Mouse (Mus musculus) heart, postnatal 14 days (tissue): ENCODE results near the gene Rsbn1l. TPM values are rescaled to one million over a fixed set of nuclear protein-coding genes. Genes with fewer than 3 reads are reported as not detected.
"Not testable (repeated sequence)": the region's sequence is repeated elsewhere in the genome, so short reads cannot be mapped to it uniquely, and the experiment has no call there.

ENCODE experiments used
- DNase-seq, 2 experiments: peaks; one replicate each; pipeline ENCODE4 v3.0.0; 2021 to 2022
- intact Hi-C: fragments of 180-260 bp; cut with DNase I; formaldehyde crosslinking; loops from one replicate; pipeline ENCODE4 v1.15.1; 2025
- total RNA-seq, 2 experiments: library from RNA; stranded (reverse); gene quantifications; 2 replicates each; pipeline ENCODE4 v1.2.3; 2021

Rsbn1l gene
- total RNA-seq, 2 experiments from 2014 or later = 14.2 to 16.3 TPM

DNA sequence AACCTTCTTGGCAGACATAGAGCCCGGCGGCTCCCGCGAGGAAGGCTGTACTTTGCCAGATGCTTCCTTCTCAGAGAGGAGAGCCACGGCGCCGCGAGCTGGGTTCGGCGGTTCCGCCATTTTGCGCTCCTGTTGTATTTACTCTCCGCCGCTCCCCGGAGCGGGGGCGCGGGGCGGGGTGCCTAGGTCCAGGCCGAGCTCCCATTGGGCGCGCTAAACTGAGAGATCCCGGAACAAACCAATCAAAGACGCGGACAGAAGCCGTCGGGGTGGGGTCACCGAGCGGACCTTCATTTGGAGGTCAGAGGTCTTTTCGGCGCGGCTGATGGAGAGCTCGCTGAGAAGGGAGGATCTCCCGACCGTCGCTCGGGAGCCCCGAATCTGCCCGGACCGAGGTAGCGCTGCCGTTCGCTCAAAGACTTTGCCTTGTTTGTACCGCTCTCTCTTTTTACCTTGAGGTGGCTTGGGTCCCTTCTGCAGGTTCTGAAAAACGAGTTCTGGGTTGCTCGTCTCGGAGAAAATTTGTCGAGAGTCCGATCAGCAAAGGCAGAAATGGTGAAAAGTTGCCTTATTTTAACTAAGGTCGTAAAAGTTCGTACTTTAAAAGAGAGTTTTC is 4.4 kb downstream of the Rsbn1l start:
- peak; percentile 95 for DNase-seq
- intact Hi-C loops = loop anchor here (2.0 to 5.0 kb wide), 3 partner anchors 37 to 103 kb away; partner anchors contain the start of genes Phtf2, Ptpn12 and Tmem60

DNA sequence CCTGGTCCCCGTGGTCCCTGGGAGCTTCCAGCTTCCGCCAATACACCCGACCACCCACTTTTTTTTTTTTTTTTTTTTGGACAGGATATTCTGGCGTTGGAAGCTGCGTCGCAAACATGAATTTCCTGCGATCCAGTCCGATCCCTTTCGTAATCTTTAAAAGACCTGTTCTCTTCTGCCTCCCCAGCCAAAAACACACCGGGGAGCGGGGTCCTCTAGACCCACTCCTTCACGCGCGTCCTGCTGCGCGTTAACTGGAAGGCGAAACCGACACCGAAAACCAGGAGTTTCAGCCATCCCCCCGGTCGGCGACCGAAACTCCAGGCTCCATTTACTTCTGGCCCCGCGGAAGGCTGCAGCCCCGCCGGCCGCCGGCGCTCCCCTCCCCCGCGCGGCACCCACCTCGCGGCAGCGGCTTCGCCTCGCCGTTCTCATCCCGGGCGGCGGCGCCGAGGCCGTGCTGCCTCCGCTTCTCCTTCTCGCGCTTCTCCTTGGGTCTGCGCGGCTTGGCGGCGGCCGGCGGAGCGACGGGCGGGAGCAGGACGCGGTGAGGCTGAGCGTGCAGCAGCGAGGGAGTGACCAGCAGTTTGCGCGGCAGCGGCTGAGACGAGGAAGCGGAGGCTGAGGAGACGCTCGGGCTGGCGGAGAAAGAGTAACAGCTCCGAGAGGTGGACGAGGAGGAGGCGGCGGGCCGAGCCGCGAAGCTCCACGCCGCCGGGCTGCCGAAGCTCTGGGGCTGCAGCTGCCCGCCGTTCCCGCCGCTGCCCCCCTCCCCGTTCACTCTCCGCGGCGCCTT is 5.1 kb downstream of the Rsbn1l start:
- peak; percentile 66 to 70 for DNase-seq
- intact Hi-C loops = loop anchor here (2.0 to 5.0 kb wide), 2 partner anchors 69 to 104 kb away; partner anchors contain the start of genes Phtf2, Ptpn12 and Tmem60

GRCm38 (mm10) chr5:20950516-20950854 is 5.7 kb downstream of the Rsbn1l start:
- intact Hi-C loops = loop anchor here (2.0 to 5.0 kb wide), 2 partner anchors 68 to 104 kb away; partner anchors contain the start of genes Phtf2, Ptpn12 and Tmem60
- DNase-seq = no peak

- DNase-seq = no peak
- intact Hi-C loops = loop anchor here (2.0 to 5.0 kb wide), 2 partner anchors 68 to 105 kb away; partner anchors contain the start of genes Phtf2, Ptpn12 and Tmem60
Observed at GRCm38 (mm10) chr5:20950093-20950492, 6.1 kb downstream of the Rsbn1l start.

DNA sequence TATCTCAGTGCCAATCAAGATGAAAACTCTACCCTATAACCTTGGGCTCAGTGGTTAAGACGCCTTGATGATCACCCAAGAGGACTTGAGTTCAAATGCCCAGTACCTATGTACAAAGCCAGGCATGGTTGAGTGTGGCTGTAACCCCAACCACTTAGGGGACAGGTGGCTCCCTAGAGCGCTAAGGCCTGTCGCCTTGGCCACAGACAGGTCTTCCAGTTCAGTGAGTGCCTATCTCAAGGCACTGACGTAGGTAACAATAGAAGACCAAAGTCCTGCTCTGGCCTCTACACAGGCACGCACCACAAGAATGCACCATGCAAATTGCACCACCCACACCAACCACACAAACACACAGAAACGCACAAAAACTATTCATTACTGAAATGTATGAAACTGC is 9.3 kb downstream of the Rsbn1l start:
- DNase-seq = no peak
- intact Hi-C loops = no loop called here

DNA sequence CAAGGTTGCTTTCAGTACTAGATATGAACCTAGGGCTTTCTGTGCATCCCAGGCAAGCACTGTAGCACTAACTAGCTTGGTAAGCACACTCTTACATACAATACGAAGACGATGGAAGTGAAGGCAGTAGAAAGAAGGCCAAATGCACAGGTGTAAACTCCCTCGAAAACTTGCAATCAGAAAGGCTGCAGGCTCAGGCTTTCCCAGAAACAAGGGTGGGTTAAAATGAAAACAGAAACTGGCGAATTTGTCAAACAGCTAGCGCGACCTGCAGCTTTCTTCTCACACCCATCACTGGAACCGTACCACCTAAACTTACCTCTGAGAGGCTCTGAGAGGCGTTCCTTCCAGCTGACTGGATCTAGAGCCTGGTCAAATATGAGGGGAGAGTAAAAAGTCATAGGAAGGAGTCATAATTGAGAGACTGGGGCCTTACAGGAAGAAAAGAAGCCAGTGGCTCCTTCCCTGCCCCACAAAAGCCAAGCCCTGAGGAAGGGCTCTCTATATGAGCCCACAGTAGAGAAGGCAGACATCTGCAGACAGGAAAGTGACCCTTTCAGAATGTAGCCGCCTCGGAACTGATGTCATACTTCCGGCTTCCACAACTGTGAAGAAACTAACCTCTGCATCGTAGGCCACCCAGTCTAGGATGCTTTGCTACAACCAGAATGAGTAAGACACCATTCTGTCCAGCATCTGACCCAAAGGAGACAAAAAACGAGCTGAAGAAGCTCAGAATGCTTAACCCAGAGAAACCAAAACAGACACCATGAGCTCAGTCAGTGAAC is 11.0 kb downstream of the Rsbn1l start:
- DNase-seq = peak in 1 of 2 experiments; percentile 31
- intact Hi-C loops = no loop called here

- intact Hi-C loops, DNase-seq: not testable (repeated sequence)
Observed at GRCm38 (mm10) chr5:20943791-20944190, 12.4 kb downstream of the Rsbn1l start.

DNA sequence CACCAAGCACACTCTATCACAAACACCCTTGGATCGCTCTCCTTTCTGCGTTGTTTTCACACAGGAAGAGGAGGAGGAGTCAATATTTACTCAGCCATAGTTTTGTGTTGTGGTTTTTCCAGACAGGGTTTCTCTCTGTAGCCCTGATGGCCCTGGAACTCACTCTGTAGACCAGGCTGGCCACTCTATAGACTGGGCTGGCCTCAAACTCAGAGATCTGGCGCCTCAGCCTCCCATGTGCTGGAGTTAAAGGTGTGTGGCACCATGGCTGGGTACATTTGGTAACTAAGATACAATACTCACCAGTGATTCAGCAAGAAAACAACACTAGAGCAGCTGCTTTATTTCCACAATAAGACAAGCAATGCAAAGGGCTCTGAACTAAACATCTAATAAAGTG is 13.7 kb downstream of the Rsbn1l start:
- DNase-seq = no peak
- intact Hi-C loops = no loop called here

GRCm38 (mm10) chr5:20941205-20941604 is 15.0 kb downstream of the Rsbn1l start:
- peak; percentile 35 to 37 for DNase-seq
- intact Hi-C loops = no loop called here

DNA sequence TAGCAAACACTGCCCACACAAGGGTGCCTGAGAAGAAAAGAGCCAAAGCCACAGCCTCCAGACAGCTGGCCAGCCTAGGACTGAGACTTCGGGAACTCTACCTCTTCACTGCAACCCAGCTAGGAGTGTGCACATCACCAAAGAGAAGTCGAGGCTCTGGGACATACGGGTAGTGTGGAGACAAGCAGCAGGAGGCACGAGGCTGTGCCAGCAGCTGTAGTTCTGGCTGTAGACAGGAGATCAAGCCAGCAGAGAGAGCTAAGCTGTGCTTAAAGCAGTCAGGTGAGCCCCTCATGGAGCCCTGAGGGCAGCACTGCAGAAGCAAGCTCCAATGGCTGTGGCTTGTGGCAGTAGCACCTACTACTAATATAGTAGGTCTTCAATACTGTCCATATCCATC is 15.5 kb downstream of the Rsbn1l start:
- DNase-seq = no peak
- intact Hi-C loops = no loop called here

- peak in 1 of 2 experiments; percentile 21 for DNase-seq
- intact Hi-C loops = no loop called here
Observed at GRCm38 (mm10) chr5:20940040-20940571, 16.1 kb downstream of the Rsbn1l start.

DNA sequence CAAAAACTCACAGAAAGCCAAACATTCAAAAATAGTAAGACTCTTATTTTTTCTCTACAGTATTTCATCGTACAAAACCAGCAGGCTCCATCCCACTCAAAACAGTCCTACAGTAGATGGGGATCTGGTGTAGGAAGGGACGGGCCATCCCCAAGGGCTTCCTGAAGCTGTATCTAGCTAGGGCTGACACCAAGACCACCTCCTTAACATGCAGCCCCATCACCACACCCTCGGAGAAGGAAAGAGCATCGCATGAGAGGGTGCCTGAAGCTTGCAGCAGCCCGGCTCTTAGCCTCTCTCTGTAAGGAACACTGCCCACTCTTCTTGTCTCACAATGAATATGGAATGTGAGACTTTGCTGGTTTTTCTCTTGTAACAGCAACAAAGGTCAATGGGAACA is 17.7 kb downstream of the Rsbn1l start:
- no peak for DNase-seq
- intact Hi-C loops = no loop called here

DNA sequence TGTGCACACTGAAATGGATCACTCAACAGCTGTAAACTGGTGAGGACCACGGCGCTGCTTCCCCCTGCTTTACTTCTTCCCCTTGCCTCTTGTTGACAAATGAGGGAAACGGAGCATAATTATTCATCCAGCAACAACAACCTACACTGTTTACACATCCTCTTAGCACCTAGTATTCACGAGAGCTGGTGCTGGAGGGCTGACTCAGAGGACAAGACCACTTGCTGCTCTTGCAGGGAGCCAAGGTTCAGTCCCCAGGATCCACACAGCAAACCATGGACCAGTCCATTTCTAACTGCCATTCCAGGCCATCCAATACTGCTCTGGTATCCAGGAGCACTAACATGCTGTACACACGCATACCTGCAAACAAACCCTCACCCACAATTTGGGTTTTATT is 20.3 kb downstream of the Rsbn1l start:
- intact Hi-C loops = no loop called here
- no peak for DNase-seq

GRCm38 (mm10) chr5:20932585-20932984 is 23.6 kb downstream of the Rsbn1l start:
- intact Hi-C loops = no loop called here
- DNase-seq = no peak

- intact Hi-C loops = no loop called here
- no peak for DNase-seq
Observed at GRCm38 (mm10) chr5:20931300-20931699, 24.9 kb downstream of the Rsbn1l start.

GRCm38 (mm10) chr5:20930430-20930829 is 25.8 kb downstream of the Rsbn1l start:
- intact Hi-C loops = no loop called here
- no peak for DNase-seq

DNA sequence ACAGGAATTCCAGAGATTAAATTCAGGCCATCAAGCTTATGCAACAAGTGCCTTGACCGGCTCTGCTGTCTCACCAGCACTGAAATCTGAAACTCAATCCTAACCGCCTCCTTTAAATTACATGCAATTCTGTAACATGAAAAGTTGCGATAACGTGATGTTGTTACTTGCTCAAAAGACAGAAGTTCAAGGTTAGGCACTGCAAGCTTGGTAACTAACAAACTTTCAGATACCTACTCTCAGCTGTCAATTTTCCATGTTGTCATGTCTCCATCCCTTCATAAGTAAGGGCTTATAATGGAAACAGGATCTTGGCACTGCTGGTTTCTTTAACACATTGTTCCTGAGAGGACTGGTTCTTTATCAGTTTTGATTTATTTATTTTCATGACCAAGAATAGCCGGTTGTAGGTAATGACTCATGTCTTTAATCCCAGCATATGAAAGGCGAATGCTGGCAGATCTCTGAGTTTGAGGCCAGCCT is 26.5 kb downstream of the Rsbn1l start:
- DNase-seq = no peak
- intact Hi-C loops = no loop called here

DNA sequence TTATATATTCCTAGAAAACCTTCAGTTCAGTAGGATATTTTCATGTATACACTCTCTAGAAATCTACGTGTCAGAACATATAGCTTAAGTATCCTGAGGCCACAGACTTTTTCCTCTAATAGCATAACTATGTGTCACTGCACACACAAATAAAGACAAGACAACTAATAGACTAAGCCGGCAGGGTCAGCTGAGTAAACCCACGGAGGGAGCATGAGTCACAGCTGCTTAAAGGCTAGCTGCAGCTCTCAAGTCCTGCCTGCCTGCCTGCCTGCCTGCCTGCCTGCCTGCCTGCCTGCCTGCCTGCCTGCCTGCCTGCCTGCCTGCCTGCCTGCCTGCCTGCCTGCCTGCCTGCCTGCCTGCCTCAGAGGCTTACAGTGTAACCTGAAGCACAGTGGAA is 30.7 kb downstream of the Rsbn1l start:
- DNase-seq = no peak
- intact Hi-C loops = no loop called here

DNA sequence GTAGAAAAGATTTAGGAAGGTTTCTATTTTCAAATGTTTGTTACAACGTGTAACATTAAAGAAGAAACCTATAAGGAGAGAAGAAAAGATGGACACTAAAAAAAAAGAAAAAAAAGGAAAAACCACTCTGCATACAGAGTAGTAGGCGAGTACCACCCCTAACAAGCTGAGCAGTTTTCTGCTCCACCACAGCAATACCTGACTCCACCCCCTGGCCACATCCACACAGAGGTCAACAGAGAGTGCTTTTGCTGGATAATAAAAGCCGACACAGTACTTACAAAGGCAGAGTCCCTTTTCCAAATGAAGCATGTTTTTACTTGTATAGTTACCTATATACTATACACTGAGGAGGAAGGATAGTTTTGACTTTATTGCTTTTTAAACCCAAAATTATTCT is 31.6 kb downstream of the Rsbn1l start:
- no peak for DNase-seq
- intact Hi-C loops = no loop called here

GRCm38 (mm10) chr5:20919566-20919965 is 36.6 kb downstream of the Rsbn1l start:
- intact Hi-C loops = loop anchor here (5.0 kb wide), 1 partner anchor 223 kb away; no protein-coding TSS in a partner anchor
- DNase-seq = no peak
